Mouse (Mus musculus): ENCODE results near the gene Tctex1d1. TPM values are rescaled to one million over a fixed set of nuclear protein-coding genes. Genes with fewer than 3 reads are reported as not detected.

Gene Tctex1d1
- total and polyA plus RNA-seq, 3 experiments = not detected

- Histone ChIP-seq H3K27me3 (ENCODE audit: control insufficient read depth in 1 of 2, insufficient read depth in 2 of 2, low read length in 2 of 2) (no peaks in the 10 kb centered on the region), H3K36me3 (ENCODE audit: control insufficient read depth in 1 of 2, insufficient read depth in 2 of 2, low read length in 2 of 2) (no peaks in the 10 kb centered on the region), H3K9me3 (replicated peaks; ENCODE audit: insufficient read depth, low read length) (no peaks in the 10 kb centered on the region), H3K79me2 (ENCODE audit: control insufficient read depth, insufficient read depth, low read length, poor library complexity) (no peaks in the 10 kb centered on the region), H3K9ac (ENCODE audit: control insufficient read depth, low read depth, low read length, poor library complexity, severe bottlenecking) (no peak overlapping the region), H3K27ac (ENCODE audit: control insufficient read depth, low read depth, low read length) (no peak overlapping the region), H3K4me3 (ENCODE audit: control insufficient read depth in 1 of 2, insufficient read depth in 1 of 2, low read depth in 2 of 2, low read length in 2 of 2) (no peak overlapping the region), H3K4me1 (ENCODE audit: control insufficient read depth in 1 of 2, insufficient read depth in 2 of 2, low read length in 2 of 2) (no peaks in the 10 kb centered on the region)
- TF ChIP-seq NRF1 (IDR thresholded peaks at IDR 0.05; ENCODE audit: insufficient read depth, low read depth, low read length, poor library complexity, severe bottlenecking) (no peak), ZC3H11A (IDR thresholded peaks at IDR 0.05; ENCODE audit: low read depth, low read length) (no peak), TAL1 (IDR thresholded peaks at IDR 0.05; ENCODE audit: low read length) (no peak), TBP (IDR thresholded peaks at IDR 0.05; ENCODE audit: low read depth, low read length) (no peak), POLR2A (IDR thresholded peaks at IDR 0.05; ENCODE audit: control insufficient read depth in 1 of 2, insufficient read depth in 1 of 2, low read depth in 1 of 2, low read length in 2 of 2, poor library complexity in 1 of 2) (no peak), NELFE (IDR thresholded peaks at IDR 0.05; ENCODE audit: low read depth, low read length) (no peak), GABPA (IDR thresholded peaks at IDR 0.05; ENCODE audit: low read depth, low read length) (no peak), EP300 (IDR thresholded peaks at IDR 0.05; ENCODE audit: low read depth in 1 of 2, low read length in 2 of 2) (no peak), GATA1 (IDR thresholded peaks at IDR 0.05; ENCODE audit: low read depth, low read length) (no peak), POLR2AphosphoS5 (IDR thresholded peaks at IDR 0.05; ENCODE audit: borderline replicate concordance, low read depth, low read length) (no peak), MAX (IDR thresholded peaks at IDR 0.05; ENCODE audit: low read length) (no peak), SIN3A (IDR thresholded peaks at IDR 0.05; ENCODE audit: low read length) (no peak)
- DNase-seq (ENCODE audit: low read depth, low spot score) = no peak
Observed at GRCm38 (mm10) chr4:103028177-103029088, 50.0 kb downstream of the Tctex1d1 start.

GRCm38 (mm10) chr4:103039103-103039837 lies 60.9 kb downstream of the Tctex1d1 start:
- no peak overlapping the region for H3K4me3 ChIP-seq (ENCODE audit: control insufficient read depth in 1 of 2, insufficient read depth in 1 of 2, low read depth in 2 of 2, low read length in 2 of 2)
- no peak for TF ChIP-seq MAX (IDR thresholded peaks at IDR 0.05; ENCODE audit: low read length)
- H3K36me3 ChIP-seq (ENCODE audit: control insufficient read depth in 1 of 2, insufficient read depth in 2 of 2, low read length in 2 of 2) = no peaks in the 10 kb centered on the region
- no peak overlapping the region for H3K9ac ChIP-seq (ENCODE audit: control insufficient read depth, low read depth, low read length, poor library complexity, severe bottlenecking)
- no peak for DNase-seq (ENCODE audit: low read depth, low spot score)
- H3K79me2 ChIP-seq (ENCODE audit: control insufficient read depth, insufficient read depth, low read length, poor library complexity) = no peaks in the 10 kb centered on the region
- no peaks in the 10 kb centered on the region for H3K9me3 ChIP-seq (replicated peaks; ENCODE audit: insufficient read depth, low read length)
- H3K27ac ChIP-seq (ENCODE audit: control insufficient read depth, low read depth, low read length) = no peak overlapping the region
- H3K27me3 ChIP-seq (ENCODE audit: control insufficient read depth in 1 of 2, insufficient read depth in 2 of 2, low read length in 2 of 2) = no peaks in the 10 kb centered on the region
- no peaks in the 10 kb centered on the region for H3K4me1 ChIP-seq (ENCODE audit: control insufficient read depth in 1 of 2, insufficient read depth in 2 of 2, low read length in 2 of 2)

- H3K4me1 ChIP-seq (ENCODE audit: control insufficient read depth in 1 of 2, insufficient read depth in 2 of 2, low read length in 2 of 2) = no peaks in the 10 kb centered on the region
- H3K79me2 ChIP-seq (ENCODE audit: control insufficient read depth, insufficient read depth, low read length, poor library complexity) = no peaks in the 10 kb centered on the region
Observed at GRCm38 (mm10) chr4:103039838-103040191, 61.4 kb downstream of the Tctex1d1 start.

More at GRCm38 (mm10) chr4:103039838-103040191, 61.4 kb downstream of the Tctex1d1 start:
- DNase-seq (ENCODE audit: low read depth, low spot score) = peak; percentile 8
- H3K4me3 ChIP-seq (ENCODE audit: control insufficient read depth in 1 of 2, insufficient read depth in 1 of 2, low read depth in 2 of 2, low read length in 2 of 2) = no peak overlapping the region
- no peaks in the 10 kb centered on the region for H3K27me3 ChIP-seq (ENCODE audit: control insufficient read depth in 1 of 2, insufficient read depth in 2 of 2, low read length in 2 of 2)
- no peaks in the 10 kb centered on the region for H3K9me3 ChIP-seq (replicated peaks; ENCODE audit: insufficient read depth, low read length)
- H3K9ac ChIP-seq (ENCODE audit: control insufficient read depth, low read depth, low read length, poor library complexity, severe bottlenecking) = no peak overlapping the region
- H3K27ac ChIP-seq (ENCODE audit: control insufficient read depth, low read depth, low read length) = no peak overlapping the region
- no peak for TF ChIP-seq NELFE (IDR thresholded peaks at IDR 0.05; ENCODE audit: low read depth, low read length)
- TF ChIP-seq USF1 (IDR thresholded peaks at IDR 0.05; ENCODE audit: low read depth, low read length) = no peak
- TF ChIP-seq NRF1 (IDR thresholded peaks at IDR 0.05; ENCODE audit: insufficient read depth, low read depth, low read length, poor library complexity, severe bottlenecking) = no peak
- no peak for TF ChIP-seq CTCF (IDR thresholded peaks at IDR 0.05 in 2 of 3, conservative IDR thresholded peaks at IDR 0.05 in 1 of 3; ENCODE audit: control insufficient read depth in 1 of 3, insufficient read depth in 1 of 3, low read depth in 2 of 3, low read length in 3 of 3, poor library complexity in 1 of 3, severe bottlenecking in 1 of 3)
- no peak for TF ChIP-seq SIN3A (IDR thresholded peaks at IDR 0.05; ENCODE audit: low read length)
- TF ChIP-seq ETS1 (IDR thresholded peaks at IDR 0.05; ENCODE audit: low read depth, low read length) = no peak
- no peak for TF ChIP-seq MXI1 (IDR thresholded peaks at IDR 0.05; ENCODE audit: low read depth, low read length)
- TF ChIP-seq EP300 (IDR thresholded peaks at IDR 0.05; ENCODE audit: low read depth in 1 of 2, low read length in 2 of 2) = no peak
- TF ChIP-seq E2F4 (IDR thresholded peaks at IDR 0.05; ENCODE audit: borderline replicate concordance, low read depth, low read length) = no peak
- no peak for TF ChIP-seq MAFK (IDR thresholded peaks at IDR 0.05; ENCODE audit: borderline replicate concordance, low read depth, low read length)
- no peaks in the 10 kb centered on the region for H3K36me3 ChIP-seq (ENCODE audit: control insufficient read depth in 1 of 2, insufficient read depth in 2 of 2, low read length in 2 of 2)
